Mouse (Mus musculus) gastrocnemius, postnatal 14 days (tissue): ENCODE results near the gene Hyls1. TPM values are rescaled to one million over a fixed set of nuclear protein-coding genes. Genes with fewer than 3 reads are reported as not detected.
"Not testable (repeated sequence)": the region's sequence is repeated elsewhere in the genome, so short reads cannot be mapped to it uniquely, and the experiment has no call there.

Source experiments
- DNase-seq: peaks from one replicate; pipeline ENCODE4 v3.0.0; 2021; ENCODE audit warnings: mixed read lengths
- intact Hi-C: fragments of 180-260 bp; cut with DNase I; formaldehyde crosslinking; loops from one replicate; pipeline ENCODE4 v1.15.1; 2025; ENCODE audit warnings: low total_unique reads
- long read RNA-seq, 2 experiments: library from polyadenylated mRNA; stranded (forward); transcript quantifications; one replicate each; pipeline ENCODE4 v2.0.0; 2021
- total RNA-seq, 2 experiments: library from RNA; stranded (reverse); gene quantifications; 2 replicates each; pipeline ENCODE4 v1.2.3; 2021

The Hyls1 gene
- 1 to 10 TPM; 1.1 to 1.5 TPM for total RNA-seq
- long read RNA-seq, experiment 1: 0 reads
- long read RNA-seq, experiment 2, partial matches to known transcripts: 0 of 2 reads
- long read RNA-seq, experiment 2, other reads (novel, unspliced or antisense): 1 of 2 reads

DNA sequence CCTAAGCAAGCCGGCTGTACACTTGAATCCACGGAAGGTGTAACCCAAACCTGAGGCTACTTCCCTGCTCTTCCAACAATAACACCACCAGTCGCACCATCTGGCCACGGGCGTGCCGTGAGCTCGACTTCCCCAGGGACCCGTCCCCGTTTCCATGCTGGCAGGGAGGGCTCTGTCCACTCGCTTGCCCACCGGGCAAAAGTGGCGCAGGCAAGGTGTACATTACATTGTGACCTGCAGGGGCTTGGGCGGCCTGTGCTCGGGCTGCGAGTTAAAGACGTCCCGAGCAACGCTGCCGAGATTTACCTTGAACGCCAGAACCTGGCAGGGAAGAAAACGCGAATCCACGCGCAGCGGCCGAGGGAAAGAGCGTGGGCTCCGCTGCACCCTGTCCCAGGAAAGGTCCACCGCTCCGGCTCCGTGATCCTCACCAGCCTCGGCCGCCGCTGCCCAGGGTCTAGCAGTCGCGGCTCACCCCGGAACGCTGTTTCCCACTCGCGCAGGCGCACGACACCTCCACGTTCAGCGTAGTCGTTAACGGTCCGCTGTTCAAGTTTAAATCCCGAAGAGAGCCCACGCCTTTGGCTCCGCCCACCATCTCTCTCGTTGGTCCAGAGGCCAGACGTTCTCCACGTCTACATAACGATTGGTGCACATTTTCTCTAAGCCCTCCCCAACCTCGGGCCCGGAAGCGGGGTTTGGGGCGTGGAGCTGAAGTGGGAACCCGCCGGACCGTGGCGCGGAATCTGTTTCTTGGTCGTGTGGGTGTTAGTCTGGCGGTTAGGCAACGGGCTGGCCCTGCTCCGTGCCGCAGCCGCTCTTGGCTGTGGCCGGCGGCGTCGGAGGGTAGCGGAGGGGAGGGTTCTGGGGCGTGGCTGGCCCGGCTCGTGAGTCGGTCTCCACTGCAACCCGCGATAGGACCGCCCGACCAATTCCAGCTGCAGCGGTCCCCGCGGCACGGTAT is at the start of gene Hyls1, which contains the start of gene Pate2:
TSS of gene Hyls1 (minus strand) at position 828 of the 964 bp plus-strand sequence.
TSS of gene Pate2 (plus strand) at position 714 of the 964 bp plus-strand sequence.
- intact Hi-C loops: no loop called here
- peak; percentile 91 for DNase-seq

DNA sequence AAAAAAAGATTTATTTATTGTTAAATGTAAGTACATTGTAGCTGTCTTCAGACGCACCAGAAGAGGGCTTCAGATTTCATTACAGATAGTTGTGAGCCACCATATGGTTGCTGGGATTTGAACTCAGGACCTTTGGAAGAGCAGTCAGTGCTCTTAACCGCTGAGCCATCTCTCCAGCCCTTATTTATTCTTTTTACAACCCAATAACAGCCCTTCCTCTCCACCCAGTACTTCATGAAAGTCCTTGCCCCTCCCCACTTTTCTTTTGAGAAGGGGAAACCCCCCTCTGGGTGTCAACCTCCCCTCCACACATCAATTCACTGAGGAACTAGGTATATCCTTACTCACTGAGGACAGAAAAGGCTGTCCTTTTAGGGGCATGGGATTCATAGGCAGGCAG is 46.6 kb upstream of the Hyls1 start:
- DNase-seq, intact Hi-C loops: not testable (repeated sequence)

DNA sequence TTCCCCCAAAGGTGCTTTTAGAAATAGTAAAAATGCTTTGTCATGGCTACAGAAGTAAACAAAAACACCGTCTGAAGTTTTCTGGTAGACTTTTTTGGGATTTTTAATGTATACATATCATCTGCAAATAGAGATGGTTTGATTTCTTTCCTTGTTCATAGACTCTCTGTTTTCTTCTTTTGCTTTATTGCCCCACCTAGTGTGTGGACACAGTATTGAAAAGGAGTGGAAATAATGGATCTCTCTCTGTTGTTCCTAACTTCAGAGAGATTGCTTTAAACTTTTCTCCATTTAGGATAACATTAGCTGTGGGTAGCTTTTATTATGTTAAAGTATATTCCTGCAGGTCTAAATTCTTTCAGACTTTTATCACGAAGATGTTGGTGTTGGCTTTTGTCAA is 43.8 kb upstream of the Hyls1 start:
- intact Hi-C loops: no loop called here
- DNase-seq: no peak

DNA sequence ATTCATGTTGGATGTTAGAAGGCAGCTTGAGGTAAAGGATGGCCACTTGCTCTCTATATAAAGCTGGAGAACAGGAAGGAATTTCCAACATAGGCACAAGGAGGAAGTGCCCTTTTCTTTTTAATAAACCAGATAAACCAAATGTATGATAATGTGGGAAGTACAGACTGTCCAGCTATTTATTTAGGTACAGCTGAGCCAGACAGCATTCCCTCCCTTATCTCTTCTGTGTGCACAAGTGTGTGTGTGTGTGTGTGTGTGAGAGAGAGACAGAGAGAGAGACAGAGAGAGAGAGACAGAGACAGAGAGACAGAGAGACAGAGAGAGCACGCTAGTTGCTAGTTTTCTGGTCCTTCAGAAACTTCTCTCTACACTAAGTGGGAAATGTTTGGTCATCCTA is 41.6 kb upstream of the Hyls1 start, which contains the start of gene Pate4:
TSS of gene Pate4 (minus strand) at position 101 of the 400 bp plus-strand sequence.
- DNase-seq: no peak
- intact Hi-C loops: no loop called here

DNA sequence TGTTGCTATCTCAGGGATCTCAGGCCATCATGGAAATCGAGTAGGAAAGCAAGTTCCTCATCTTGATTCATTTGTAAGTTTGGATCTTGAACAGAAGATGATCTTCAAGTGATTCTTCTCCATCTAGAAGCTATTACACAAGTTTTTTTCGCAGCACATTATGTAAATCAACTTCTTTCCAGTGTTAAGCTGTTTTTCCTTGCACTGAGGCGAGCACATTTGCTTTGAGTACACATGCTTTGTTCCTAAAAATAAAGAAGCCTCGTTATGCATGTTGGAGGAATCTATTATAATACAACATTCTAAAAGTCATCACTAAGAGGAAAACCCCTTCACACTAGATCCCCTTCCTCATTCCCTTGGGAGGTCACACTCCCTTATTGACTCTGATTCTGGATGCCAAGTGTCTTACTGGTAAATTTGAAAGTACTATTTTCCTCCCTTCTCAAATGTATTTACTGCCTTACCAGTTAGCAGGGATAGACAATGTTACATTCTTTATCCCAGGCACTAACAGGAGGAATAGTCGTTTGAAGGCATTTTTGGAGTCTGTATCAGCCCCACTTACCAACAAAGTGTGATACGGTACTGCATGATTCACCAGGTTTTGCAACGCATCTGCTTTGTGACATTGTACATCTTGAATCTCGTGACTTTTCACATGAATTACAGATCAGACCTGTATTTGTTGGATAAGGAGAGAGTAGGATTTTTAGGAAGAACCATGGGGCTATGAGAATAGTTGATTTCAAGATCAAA is 37.6 kb upstream of the Hyls1 start:
- intact Hi-C loops: no loop called here
- DNase-seq: no peak

DNA sequence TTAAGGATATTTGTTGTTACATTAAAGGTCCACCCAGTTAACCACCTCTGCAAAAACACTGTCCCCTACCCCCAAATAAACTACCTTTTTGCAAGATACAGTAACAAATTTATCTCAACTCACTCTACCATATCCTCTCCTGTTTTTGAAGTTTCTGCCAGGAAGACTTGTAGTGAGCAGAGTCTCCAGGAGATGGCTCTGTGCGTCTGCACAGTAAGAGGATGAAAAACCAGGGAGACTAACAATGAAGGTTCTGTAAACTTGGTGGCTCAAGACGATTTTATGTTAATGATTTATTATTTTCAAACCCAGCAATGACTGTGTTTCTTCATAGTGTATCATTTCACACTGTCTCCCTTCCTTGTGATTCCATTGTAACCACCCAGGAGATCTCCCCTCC is 22.7 kb upstream of the Hyls1 start:
- no peak for DNase-seq
- intact Hi-C loops: no loop called here

DNA sequence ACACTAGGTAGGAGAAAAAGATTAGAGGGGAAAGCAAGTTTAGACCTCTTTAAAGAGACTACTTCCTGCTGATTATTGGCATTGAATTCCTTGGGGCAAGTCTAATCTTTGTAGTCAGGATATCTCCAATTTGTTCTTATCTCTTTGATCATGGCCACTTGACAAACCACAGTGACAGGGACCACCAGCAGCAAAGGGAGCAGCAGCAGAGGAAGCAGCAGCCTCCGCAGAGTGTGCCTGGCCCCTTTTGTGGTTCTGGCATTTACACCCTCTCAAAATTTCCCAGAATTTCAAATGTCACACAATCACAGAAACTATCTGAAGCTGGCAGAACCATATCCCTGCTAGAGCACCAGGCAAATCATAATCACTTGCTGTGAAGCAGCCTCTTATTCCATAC is 17.5 kb upstream of the Hyls1 start:
- DNase-seq: no peak
- intact Hi-C loops: no loop called here

DNA sequence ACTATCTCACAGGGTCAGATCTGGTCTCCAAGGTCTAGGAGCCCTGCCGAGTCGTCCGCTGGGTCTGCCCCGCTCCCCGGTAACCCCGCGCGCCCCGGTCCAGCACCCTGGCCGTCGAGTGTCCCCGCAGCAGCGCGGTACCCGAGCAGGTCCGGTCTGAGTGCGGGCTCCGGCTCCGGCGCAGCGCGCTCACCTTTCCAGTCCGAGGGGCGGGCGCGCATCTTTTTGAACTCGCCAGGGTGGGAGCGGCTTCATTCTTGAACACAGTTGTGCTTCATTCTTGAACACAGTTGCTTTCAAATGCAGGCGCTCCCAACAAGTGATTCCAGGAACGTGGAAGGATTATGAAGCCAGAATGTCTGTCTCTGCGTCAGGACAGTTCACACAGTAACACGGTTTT is 4.2 kb upstream of the Hyls1 start:
- no peak for DNase-seq

DNA sequence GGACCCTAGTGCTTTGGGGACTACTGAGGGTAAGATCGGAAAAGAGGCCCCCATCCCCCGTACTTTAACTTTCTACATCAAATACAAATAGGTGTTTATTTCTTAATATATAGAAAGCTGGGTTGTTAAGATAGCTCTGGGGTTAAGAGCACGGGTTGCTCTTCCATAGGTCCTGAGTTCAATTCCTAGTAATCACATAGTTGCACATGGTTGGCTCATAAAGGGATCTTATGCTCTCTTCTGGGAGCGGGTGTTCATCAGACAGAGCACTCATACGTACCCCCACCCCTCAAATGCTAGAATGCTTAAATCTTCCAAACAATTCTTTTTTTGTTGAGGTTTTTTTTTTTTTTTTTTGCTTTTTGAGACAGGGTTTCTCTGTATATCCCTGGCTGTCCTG is 465 bp upstream of the Hyls1 start:
- no peak for DNase-seq
- intact Hi-C loops: no loop called here

More for the DNA sequence above, 4.2 kb upstream of the Hyls1 start:
- intact Hi-C loops: no loop called here

DNA sequence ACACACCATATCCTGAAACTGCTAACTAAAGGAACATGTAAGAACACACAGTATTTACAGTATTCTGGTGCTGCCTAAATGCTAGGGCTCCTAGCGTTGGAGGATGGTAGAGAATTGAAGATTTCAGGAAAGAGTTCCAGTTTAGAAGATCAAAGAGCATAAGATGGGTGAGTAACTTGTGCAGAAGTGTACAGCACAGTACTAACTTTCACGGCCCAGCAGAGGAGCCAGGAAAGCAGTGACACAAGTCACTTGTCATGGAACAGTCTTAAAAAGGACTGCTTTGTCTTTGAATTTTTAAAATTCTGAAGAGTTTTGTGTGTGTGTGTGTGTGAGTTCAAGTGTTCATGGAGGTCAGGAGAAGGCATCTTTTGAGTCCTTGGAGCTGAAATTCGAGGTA is 2.2 kb downstream of the Hyls1 start:
- no peak for DNase-seq
- intact Hi-C loops: no loop called here

DNA sequence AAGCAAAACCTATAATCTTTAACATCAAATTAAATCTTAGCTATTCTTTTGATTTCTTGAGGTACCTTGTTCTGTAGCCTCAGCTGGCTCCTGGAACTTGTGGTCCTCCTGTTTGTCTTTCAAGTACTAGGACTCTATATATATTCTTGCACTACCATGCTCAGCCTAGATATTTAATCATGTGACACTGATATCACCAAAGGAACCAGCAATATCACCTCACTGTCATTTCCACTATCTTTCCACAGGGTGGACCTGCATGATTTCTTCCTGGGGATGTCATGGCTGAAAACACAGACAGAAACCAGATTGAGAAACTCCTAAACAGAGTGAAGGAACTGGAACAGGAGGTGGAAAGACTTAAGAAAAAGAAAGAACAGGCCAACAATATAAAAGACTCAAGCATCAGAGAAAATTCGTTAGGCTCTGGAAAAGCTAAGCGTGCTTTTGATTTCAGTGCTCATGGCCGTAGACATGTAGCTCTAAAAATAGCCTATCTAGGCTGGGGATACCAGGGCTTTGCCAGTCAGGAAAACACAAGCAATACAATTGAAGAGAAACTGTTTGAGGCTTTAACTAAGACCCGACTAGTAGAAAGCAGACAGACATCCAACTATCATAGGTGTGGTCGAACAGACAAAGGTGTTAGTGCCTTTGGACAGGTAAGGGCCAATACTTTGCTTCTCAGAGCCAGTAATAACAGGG is 5.5 kb downstream of the Hyls1 start:
- no peak for DNase-seq
- intact Hi-C loops: no loop called here

DNA sequence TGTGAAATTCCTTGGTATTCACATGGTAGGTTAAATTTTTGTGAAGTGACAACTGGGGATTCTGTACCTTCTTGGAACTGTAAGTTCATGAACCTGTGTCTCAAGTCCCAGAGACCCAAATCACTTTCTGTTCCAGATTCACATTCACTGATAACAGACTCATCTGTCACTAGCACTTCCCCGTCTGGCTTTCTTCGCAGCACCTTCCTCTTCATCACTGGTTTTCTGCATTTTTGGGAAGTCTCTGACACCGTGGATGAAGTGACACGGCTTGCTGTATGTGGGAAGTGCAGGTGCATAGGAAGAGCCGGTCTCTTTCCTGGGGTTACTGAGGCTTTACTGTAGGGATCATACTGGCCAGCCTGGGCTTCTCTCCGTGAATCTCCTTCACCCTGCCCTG is 8.6 kb downstream of the Hyls1 start:
- DNase-seq: no peak
- intact Hi-C loops: no loop called here

DNA sequence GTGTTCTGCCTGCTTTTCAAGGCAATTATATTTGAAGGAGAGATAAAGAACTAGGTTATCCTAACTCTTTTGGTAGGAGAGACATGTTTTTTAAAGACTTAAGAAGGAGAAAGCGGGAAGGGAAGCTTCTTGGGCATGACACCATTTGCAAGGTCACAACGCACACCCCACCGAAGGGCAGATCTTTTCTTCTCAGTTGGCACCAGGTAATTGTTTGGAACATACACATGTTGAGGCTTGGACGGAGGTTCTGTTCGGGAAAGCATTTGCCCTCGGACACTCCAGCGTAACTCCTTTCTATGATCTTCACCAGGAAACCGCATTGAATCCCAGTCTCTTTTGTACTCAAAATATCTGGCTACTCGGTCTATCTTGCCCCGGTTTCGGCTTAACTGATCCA is 9.1 kb downstream of the Hyls1 start:
- DNase-seq: no peak
- intact Hi-C loops: no loop called here

DNA sequence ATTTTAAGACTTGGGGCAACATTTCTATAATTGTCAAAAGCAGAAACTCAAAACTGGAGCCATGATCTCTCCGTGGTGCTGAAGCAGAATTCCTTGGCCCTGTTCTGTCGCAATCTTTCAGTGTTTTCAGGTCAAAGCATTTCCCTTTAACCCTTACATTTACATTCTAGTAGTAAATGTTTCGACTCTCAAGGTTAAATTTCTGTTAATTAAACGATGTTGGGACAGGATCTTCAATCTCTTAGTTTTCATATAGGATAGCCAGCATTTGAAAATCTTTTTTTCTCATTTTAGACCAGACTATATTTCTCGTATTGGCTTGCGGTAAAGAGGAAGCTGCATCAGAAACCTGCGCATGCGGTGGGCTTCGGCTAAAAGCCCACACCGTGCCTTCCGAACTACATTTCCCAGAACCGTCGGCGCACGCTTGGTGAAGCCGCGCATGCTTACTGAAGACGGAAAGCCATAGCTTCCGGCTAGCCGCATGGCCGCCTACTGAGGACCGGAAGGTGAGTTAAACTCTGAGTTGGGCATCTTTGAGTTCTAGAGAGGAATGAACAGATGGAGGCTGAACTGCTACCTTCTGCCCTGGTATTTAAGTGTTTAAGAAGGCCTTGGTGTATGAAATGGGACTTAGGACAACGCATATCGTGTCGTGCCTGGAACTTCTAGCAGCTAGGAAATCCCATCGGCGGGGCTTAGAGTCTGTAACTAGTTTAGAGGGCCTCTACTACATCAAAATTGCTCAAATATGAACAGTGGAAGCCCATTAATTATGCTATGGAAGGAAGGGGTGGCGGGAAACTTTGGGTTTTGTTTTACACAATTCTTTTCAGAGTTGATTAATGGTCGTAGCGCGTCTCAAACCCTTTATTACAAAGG is 10.9 kb downstream of the Hyls1 start:
- DNase-seq: peak; percentile 72
- intact Hi-C loops: no loop called here

DNA sequence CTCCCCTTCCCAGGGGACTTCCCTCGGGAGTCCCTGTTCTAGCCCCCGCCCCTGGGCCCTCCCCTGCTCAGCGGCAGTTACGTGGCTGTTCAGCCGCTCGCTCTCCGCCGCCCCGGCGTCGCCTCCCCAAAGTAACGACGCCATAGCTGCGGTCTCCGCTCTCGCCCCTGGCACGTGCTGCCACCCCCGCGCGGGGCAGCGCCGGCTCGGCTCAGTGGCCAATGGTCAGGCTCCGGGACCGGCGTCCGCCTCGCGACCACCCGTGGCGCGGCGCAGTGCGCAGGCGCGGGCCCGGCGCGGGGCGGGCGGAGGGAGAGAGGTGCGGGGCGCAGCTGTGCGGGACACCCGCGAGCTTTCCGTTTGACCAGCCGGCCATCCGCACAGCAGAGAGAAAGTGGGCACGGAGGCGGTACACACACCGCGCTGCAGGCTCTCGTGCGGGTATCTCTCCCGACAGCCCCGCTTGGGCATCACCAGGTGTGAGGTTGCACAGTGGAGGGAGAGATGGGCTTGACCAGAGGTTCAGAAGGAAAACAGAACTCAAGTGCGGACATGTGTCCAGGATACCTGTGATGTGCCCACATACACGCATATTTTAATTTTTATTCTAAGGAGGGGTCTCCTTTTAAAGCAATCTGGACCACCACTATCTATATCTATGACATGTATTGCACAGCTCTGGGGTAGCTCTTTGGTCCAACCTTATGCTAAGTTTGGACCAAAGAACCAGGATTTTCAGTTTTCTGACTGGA is 11.8 kb downstream of the Hyls1 start, which contains the start of the genes Ddx25 and Pus3:
TSS of gene Ddx25 (minus strand) at position 272 of the 752 bp plus-strand sequence.
TSS of gene Pus3 (plus strand) at position 339 of the 752 bp plus-strand sequence.
- intact Hi-C loops: no loop called here
- no peak for DNase-seq

DNA sequence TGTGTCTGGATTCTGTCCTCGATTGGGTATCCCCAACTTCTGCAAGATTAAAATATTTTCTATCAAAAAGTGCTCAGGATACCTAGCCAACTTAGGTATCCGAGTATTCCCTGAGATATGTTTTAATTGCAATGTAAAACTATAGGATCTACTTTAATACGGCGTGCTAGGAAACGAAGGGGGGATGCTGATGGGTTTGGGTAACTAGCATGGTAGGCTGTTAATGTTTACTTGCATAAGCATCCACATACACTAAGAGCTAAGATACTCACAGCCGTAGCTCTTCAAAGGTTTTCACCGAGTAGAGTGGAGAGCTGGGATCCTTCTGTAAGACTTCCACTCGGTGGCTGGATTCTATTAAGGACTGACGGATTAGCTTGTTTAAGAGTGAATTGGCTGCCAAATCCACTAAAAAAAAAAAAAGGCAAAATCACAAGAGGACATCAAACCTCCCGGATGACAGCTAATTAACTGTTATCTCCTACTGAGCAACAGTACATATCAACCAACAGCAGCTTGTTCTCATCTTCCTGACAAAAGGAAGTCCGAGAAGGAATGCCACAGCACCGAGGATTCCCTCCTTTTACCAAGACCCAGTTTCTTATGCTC is 13.6 kb downstream of the Hyls1 start:
- DNase-seq: no peak
- intact Hi-C loops: no loop called here

DNA sequence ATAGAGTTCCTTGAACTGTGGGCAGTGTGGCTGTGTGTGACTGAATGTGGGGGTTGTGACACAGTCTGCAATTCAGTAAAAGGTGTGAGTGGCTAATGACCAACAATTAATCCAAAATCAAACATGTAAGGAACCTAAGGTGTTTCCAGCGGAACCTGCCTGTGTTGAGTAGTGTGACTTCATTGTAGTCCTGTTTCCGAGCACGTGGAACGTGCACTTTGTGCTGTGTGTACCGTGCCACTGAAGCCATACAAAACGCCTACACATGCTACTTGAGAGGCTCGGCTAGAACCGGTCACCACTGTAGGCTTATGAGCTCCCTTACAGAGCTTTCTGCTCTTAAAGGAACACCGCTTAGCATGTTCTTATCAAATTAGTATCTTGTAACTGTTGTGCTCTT is 21.7 kb downstream of the Hyls1 start:
- no peak for DNase-seq
- intact Hi-C loops: no loop called here
